Mouse (Mus musculus): ENCODE measurements around the gene Polr3b.

DNA sequence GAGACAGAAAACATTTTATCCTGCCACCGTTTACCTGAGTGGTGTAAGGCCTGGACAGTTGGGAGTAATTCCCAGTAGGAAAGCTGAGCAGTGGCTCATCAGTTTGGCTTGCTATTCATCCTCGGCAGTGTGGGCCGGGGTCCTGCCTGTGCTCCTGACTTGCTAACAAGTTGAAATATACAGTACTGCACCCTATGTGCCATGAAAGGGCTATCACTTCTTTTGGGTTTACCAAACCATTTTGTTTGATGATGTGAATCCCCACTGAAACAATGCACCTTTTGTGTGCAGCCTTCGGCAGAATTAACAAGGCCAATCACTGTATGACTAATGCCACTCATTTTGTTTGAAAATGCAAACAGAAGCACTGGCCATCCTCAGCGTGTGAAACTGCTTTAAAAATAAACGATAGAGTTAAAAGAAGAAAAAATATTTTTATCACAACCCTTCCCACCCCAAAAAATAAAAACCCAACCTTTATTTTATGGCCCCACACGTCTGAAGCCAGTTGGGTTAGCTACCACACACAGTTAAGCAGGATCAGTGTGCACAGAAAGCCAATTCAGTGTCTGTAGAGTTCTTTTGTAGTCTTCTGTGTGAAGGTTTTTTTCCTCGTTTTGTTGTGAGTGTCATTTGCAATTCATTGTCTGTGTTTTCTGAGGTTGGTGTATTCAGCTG, 63.5 kb downstream of the Polr3b start:
- TF ChIP-seq GATA1 (IDR thresholded peaks at IDR 0.05; ENCODE audit: low read length) (no peak), TAL1 (IDR thresholded peaks at IDR 0.05; ENCODE audit: low read length) (no peak)
